ENCODE assay signal across 20 mouse cellular contexts in the genomic region with DNA sequence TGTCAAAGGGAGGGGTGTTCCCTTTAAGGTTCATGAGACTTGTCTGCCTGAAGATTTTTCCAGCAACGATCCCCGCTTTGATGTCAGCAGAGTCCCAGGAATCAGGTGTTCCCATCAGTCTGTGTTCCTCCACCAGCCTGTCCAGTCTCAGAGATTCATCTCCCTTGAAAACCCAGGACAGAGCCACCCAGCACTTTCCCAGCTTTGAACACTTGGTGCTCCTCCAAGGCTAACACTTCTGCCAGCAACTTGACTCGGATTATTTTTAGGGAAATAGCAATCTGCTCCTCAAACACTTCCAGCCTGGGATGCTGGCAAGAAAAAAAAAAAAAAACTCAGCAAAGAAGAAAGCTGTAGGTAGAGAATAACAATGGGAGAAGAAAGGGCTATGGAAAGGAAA.
DNase-seq lines count a peak whose midpoint lies in the region; ATAC-seq lines count a peak whose summit lies in the region.
"Had no signal": no experiment of that assay in that cellular context is flagged by ENCODE, and none has a peak within 500 bp of the region (broad histone marks: within the 10 kb centered on the region; RNA-seq: fewer than 3 reads in every experiment).

No protein-coding gene starts in this region.

- DNase-seq in frontal cortex, postnatal 25 days (ENCODE audit: low spot score in 2 of 2): no peak
- peak; percentile 13 to 42 for DNase-seq in layer of hippocampus, adult 18-20 months (ENCODE audit: low spot score in 2 of 2)
- no peak for DNase-seq in layer of hippocampus, postnatal 25 days (ENCODE audit: extremely low spot score in 1 of 2, low spot score in 1 of 2)
- DNase-seq in right cerebral cortex, postnatal 10 days (ENCODE audit: low spot score in 2 of 2): peak; percentile 54 to 55
- no peak for DNase-seq in right cerebral cortex, adult 2 months (ENCODE audit: low spot score in 2 of 2)
- DNase-seq in natural killer cell, adult 2 months (ENCODE audit: low spot score in 2 of 2): no peak
- DNase-seq: adrenal gland, adult 2 months; adrenal gland, postnatal 14 days; cerebellum, adult 11-12 months; cerebellum, adult 9-10 months; cerebellum, postnatal 25 days; gastrocnemius, postnatal 14 days; heart, postnatal 14 days; heart, postnatal 4 days had no signal

- ATAC-seq in frontal cortex, adult (ENCODE audit: low TSS enrichment): peak; percentile 91
- ATAC-seq: CD4-positive, CD25-positive, alpha-beta regulatory T cell, adult 4 months; forebrain, embryonic 14.5 days; hindbrain, postnatal 0 days; inflammation-experienced regulatory T-cells, adult 6 months; intestine, embryonic 16.5 days had no signal

Comparison
In these comparisons a context has a peak if more than half of its experiments do, and no peak if none do; other contexts are left out.
1. DNase-seq: peak in layer of hippocampus, adult 18-20 months (2 of 2) and right cerebral cortex, postnatal 10 days (2 of 2); none in frontal cortex, postnatal 25 days (0 of 2), layer of hippocampus, postnatal 25 days (0 of 2), right cerebral cortex, adult 2 months (0 of 2) and natural killer cell, adult 2 months (0 of 2).